Mouse (Mus musculus): ENCODE measurements around the gene Naalad2. TPM values are rescaled to one million over a fixed set of nuclear protein-coding genes. Genes with fewer than 3 reads are reported as not detected.

Naalad2 gene
- polyA plus RNA-seq, 1 experiment from 2014 or later = 1.4 TPM

Other genes starting within 250 kb of the Naalad2 start
- gene Chordc1, start 110.9 kb downstream of the Naalad2 start, polyA plus RNA-seq (2014; fragmentation: Nextera tagmentation; extraction: Ambion mirVana) = 95.0 and 116 TPM in 2 replicates
- gene Ubtfl1, start 1.4 kb upstream of the Naalad2 start, polyA plus RNA-seq (2014; fragmentation: Nextera tagmentation; extraction: Ambion mirVana) = not detected in 2 replicates
- gene Mbd3l2, start 27.7 kb upstream of the Naalad2 start, polyA plus RNA-seq (2014; fragmentation: Nextera tagmentation; extraction: Ambion mirVana) = 0.10 TPM in 1 of 2 replicates, not detected in the other
- 34.4 and 41.6 TPM in 2 replicates for gene Zfp558, start 75.3 kb upstream of the Naalad2 start, polyA plus RNA-seq (2014; fragmentation: Nextera tagmentation; extraction: Ambion mirVana)
- gene Mbd3l1, start 75.4 kb upstream of the Naalad2 start, polyA plus RNA-seq (2014; fragmentation: Nextera tagmentation; extraction: Ambion mirVana) = not detected in 2 replicates